Comparison of ENCODE assay signal across 14 mouse cellular contexts in genomic region chr16:89631396-89632113, GRCm38 (mm10).
DNase-seq lines count a peak whose midpoint lies in the region; ATAC-seq lines count a peak whose summit lies in the region.
"Had no signal": no experiment of that assay in that cellular context is flagged by ENCODE, and none has a peak within 500 bp of the region (broad histone marks: within the 10 kb centered on the region; RNA-seq: fewer than 3 reads in every experiment).

No protein-coding gene starts in this region.

- ATAC-seq in CD4-positive, CD25-positive, alpha-beta regulatory T cell, adult 4 months: no peak
- ATAC-seq: forebrain, embryonic 15.5 days; intestine, postnatal 0 days had no signal

- peak; percentile 16 to 24 for DNase-seq in kidney, postnatal 4 days
- DNase-seq in kidney, adult 11 months: no peak
- DNase-seq in adrenal gland, adult (ENCODE audit: inconsistent age in 2 of 2, low spot score in 1 of 2): peak; percentile 41 to 67
- DNase-seq in adrenal gland, adult 2 months: peak; percentile 33
- DNase-seq in adrenal gland, postnatal 36 days: peak; percentile 66 to 76
- DNase-seq: B cell, adult 2 months; cerebellum, adult 11 months; cerebellum, adult 9-11 months; gastrocnemius, adult 2 months; layer of hippocampus, postnatal 36 days; thymus, postnatal 4 days had no signal
